In genomic region chr16:37579994-37580393, GRCm38 (mm10) we compare ENCODE assay signal across 18 mouse cellular contexts. TPM values are rescaled to one million over a fixed set of nuclear protein-coding genes. Genes with fewer than 3 reads are reported as not detected.
DNase-seq lines count a peak whose midpoint lies in the region; ATAC-seq lines count a peak whose summit lies in the region.
"Had no signal": no experiment of that assay in that cellular context is flagged by ENCODE, and none has a peak within 500 bp of the region (broad histone marks: within the 10 kb centered on the region; RNA-seq: fewer than 3 reads in every experiment).

Hgd (plus strand) TSS chr16:37580153.

- peaks cover 21% of the 10 kb centered on the region; the same call in 1 of the 2 replicates for H3K4me1 ChIP-seq in heart, embryonic 10.5 days
- H3K4me1 ChIP-seq in midbrain, embryonic 12.5 days: peaks cover 29% of the 10 kb centered on the region
- peaks cover 17% of the 10 kb centered on the region for H3K4me1 ChIP-seq in midbrain, embryonic 16.5 days (ENCODE audit: control insufficient read depth, insufficient read depth, low read length)
- no peaks in the 10 kb centered on the region for H3K4me1 ChIP-seq in liver, embryonic 11.5 days (replicated peaks; ENCODE audit: control insufficient read depth, insufficient read depth, low read length)

- no peak within 1 kb of the TSS for H3K4me3 ChIP-seq in heart, embryonic 10.5 days
- no peak within 1 kb of the TSS for H3K4me3 ChIP-seq in midbrain, embryonic 12.5 days
- no peak within 1 kb of the TSS for H3K4me3 ChIP-seq in midbrain, embryonic 16.5 days (ENCODE audit: low read depth, low read length)
- no peak within 1 kb of the TSS for H3K4me3 ChIP-seq in liver, embryonic 11.5 days (ENCODE audit: low read depth, low read length)
- H3K4me3 ChIP-seq: hindbrain, embryonic 15.5 days had no signal

- no peaks in the 10 kb centered on the region for H3K9me3 ChIP-seq in heart, embryonic 10.5 days
- no peaks in the 10 kb centered on the region for H3K9me3 ChIP-seq in midbrain, embryonic 12.5 days
- no peaks in the 10 kb centered on the region for H3K9me3 ChIP-seq in midbrain, embryonic 16.5 days (replicated peaks; ENCODE audit: control insufficient read depth, low read length, poor library complexity, severe bottlenecking)
- no peaks in the 10 kb centered on the region for H3K9me3 ChIP-seq in liver, embryonic 11.5 days (ENCODE audit: control insufficient read depth, low read length)
- H3K9me3 ChIP-seq: G1E; hindbrain, embryonic 15.5 days had no signal

- 64% methylated on average over 4 of the region's 4 CpGs for WGBS in heart, embryonic 10.5 days
- 73% methylated on average over 4 of the region's 4 CpGs for WGBS in midbrain, embryonic 12.5 days
- 75% methylated on average over 4 of the region's 4 CpGs for WGBS in midbrain, embryonic 16.5 days
- WGBS in liver, embryonic 11.5 days: 63% methylated on average over 4 of the region's 4 CpGs

- no peak within 1 kb of the TSS for H3K27ac ChIP-seq in heart, embryonic 10.5 days
- peak within 1 kb of the TSS; percentile 1; the same call in 1 of the 2 replicates for H3K27ac ChIP-seq in midbrain, embryonic 12.5 days (replicated peaks)
- no peak within 1 kb of the TSS for H3K27ac ChIP-seq in midbrain, embryonic 16.5 days (ENCODE audit: low read length)
- H3K27ac ChIP-seq in liver, embryonic 11.5 days (ENCODE audit: low read depth, low read length): peak within 1 kb of the TSS; percentile 45; the same call in 1 of the 2 replicates
- H3K27ac ChIP-seq: hindbrain, embryonic 15.5 days; macrophage; stomach, postnatal 0 days had no signal

- no peak within 1 kb of the TSS for H3K4me2 ChIP-seq in midbrain, embryonic 12.5 days (replicated peaks)
- H3K4me2 ChIP-seq in midbrain, embryonic 16.5 days (ENCODE audit: low read length): no peak within 1 kb of the TSS
- peak within 1 kb of the TSS; percentile 32; the same call in 1 of the 2 replicates for H3K4me2 ChIP-seq in liver, embryonic 11.5 days
- H3K4me2 ChIP-seq: hindbrain, embryonic 15.5 days; lung, embryonic 14.5 days had no signal

- peak; percentile 30 for DNase-seq in heart, adult 11 months
- DNase-seq in heart, embryonic 10.5 days (ENCODE audit: low spot score): no peak
- DNase-seq in liver, embryonic 11.5 days (ENCODE audit: low spot score): no peak
- no peak for DNase-seq in right cerebral cortex, postnatal 10 days (ENCODE audit: low spot score in 2 of 2)
- DNase-seq in right cerebral cortex, postnatal 14 days: no peak
- DNase-seq: adrenal gland, postnatal 36 days; cerebellum, postnatal 10 days; heart, postnatal 10 days; layer of hippocampus, postnatal 36 days; left cerebral cortex, postnatal 4 days; lung, embryonic 14.5 days; thymus, postnatal 36 days had no signal

- ATAC-seq in midbrain, embryonic 12.5 days (ENCODE audit: low FRiP score, low read depth): no peak
- no peak for ATAC-seq in midbrain, embryonic 16.5 days
- ATAC-seq in liver, embryonic 11.5 days (replicated peaks; ENCODE audit: low FRiP score): no peak

- H3K36me3 ChIP-seq in heart, embryonic 10.5 days: no peaks in the 10 kb centered on the region
- no peaks in the 10 kb centered on the region for H3K36me3 ChIP-seq in midbrain, embryonic 12.5 days
- no peaks in the 10 kb centered on the region for H3K36me3 ChIP-seq in midbrain, embryonic 16.5 days (ENCODE audit: control insufficient read depth, insufficient read depth, low read length)
- no peaks in the 10 kb centered on the region for H3K36me3 ChIP-seq in liver, embryonic 11.5 days (ENCODE audit: control insufficient read depth, insufficient read depth, low read length)
- H3K36me3 ChIP-seq: G1E; hindbrain, embryonic 15.5 days had no signal

- no peaks in the 10 kb centered on the region for H3K27me3 ChIP-seq in heart, embryonic 10.5 days (ENCODE audit: insufficient read depth, poor library complexity, severe bottlenecking)
- H3K27me3 ChIP-seq in midbrain, embryonic 12.5 days: no peaks in the 10 kb centered on the region
- H3K27me3 ChIP-seq in midbrain, embryonic 16.5 days (ENCODE audit: control insufficient read depth, insufficient read depth, low read depth, low read length): no peaks in the 10 kb centered on the region
- no peaks in the 10 kb centered on the region for H3K27me3 ChIP-seq in liver, embryonic 11.5 days (replicated peaks; ENCODE audit: control insufficient read depth, insufficient read depth, low read length)
- H3K27me3 ChIP-seq: hindbrain, embryonic 15.5 days had no signal

- no peak within 1 kb of the TSS for H3K9ac ChIP-seq in midbrain, embryonic 12.5 days (replicated peaks)
- no peak within 1 kb of the TSS for H3K9ac ChIP-seq in midbrain, embryonic 16.5 days (ENCODE audit: low read depth, low read length)
- H3K9ac ChIP-seq in liver, embryonic 11.5 days (ENCODE audit: low read depth, low read length): no peak within 1 kb of the TSS
- H3K9ac ChIP-seq: hindbrain, embryonic 15.5 days; lung, embryonic 14.5 days had no signal

RNA-seq across cellular contexts. Expression of gene Hgd, which starts in this region (rescaled TPM):
- polyA plus RNA-seq in heart, embryonic 10.5 days (2016; fragmentation: Nextera tagmentation; extraction: Ambion mirVana): 0.27 and 1.9 TPM in 2 replicates
- polyA plus RNA-seq in midbrain, embryonic 12.5 days (2016; fragmentation: Nextera tagmentation; extraction: Ambion mirVana): 0.21 TPM in 1 of 2 replicates, not detected in the other
- 0.19 and 0.34 TPM in 2 replicates for polyA plus RNA-seq in midbrain, embryonic 16.5 days (2015; fragmentation: Nextera tagmentation; extraction: Ambion mirVana)
- polyA plus RNA-seq in liver, embryonic 11.5 days (2014; fragmentation: Nextera tagmentation; extraction: Ambion mirVana): 13.6 and 13.7 TPM in 2 replicates
- polyA plus RNA-seq: G1E, macrophage had no signal

Comparison
In these comparisons a context has a peak if more than half of its experiments do, and no peak if none do; other contexts are left out.
1. H3K27ac ChIP-seq: peak in midbrain, embryonic 12.5 days (single experiment) and liver, embryonic 11.5 days (single experiment); none in heart, embryonic 10.5 days (single experiment) and midbrain, embryonic 16.5 days (single experiment).